In genomic region chr5:134456503-134456962, GRCm38 (mm10) we compare ENCODE assay signal across 8 mouse cellular contexts. TPM values are rescaled to one million over a fixed set of nuclear protein-coding genes. Genes with fewer than 3 reads are reported as not detected.
DNase-seq lines count a peak whose midpoint lies in the region; ATAC-seq lines count a peak whose summit lies in the region.

TSS of gene Gtf2ird1 (minus strand) at chr5:134456716.

- H3K9me3 ChIP-seq in hindbrain, embryonic 14.5 days (ENCODE audit: control insufficient read depth, low read length): 0 out of 2 replicates have a peak, but pooled peaks cover 4% of the 10 kb centered on the region

- H3K9ac ChIP-seq in hindbrain, embryonic 14.5 days: peak within 1 kb of the TSS; percentile 81

- no peaks in the 10 kb centered on the region for H3K27me3 ChIP-seq in hindbrain, embryonic 14.5 days (ENCODE audit: control insufficient read depth, insufficient read depth, low read length)

- peak; percentile 88 for ATAC-seq in hindbrain, embryonic 14.5 days (ENCODE audit: low FRiP score)

- H3K4me3 ChIP-seq in hindbrain, embryonic 14.5 days (replicated peaks; ENCODE audit: low read length): peak within 1 kb of the TSS; percentile 72

- DNase-seq in R1 (ENCODE audit: low read depth, low spot score): peak; percentile 72
- DNase-seq in cerebellum, postnatal 14 days: peak; percentile 84 to 88
- DNase-seq in gastrocnemius, adult 18-20 months (ENCODE audit: low spot score): peak; percentile 80
- peak; percentile 75 for DNase-seq in hindbrain, embryonic 14.5 days (ENCODE audit: low spot score)
- DNase-seq in layer of hippocampus, postnatal 25 days (ENCODE audit: extremely low spot score in 1 of 2, low spot score in 1 of 2): peak; percentile 59 to 60
- DNase-seq in lung, postnatal 10 days: peak; percentile 88
- DNase-seq in retina, embryonic 14.5 days (ENCODE audit: low spot score): peak; percentile 79
- DNase-seq in urinary bladder, postnatal 25 days (ENCODE audit: low spot score): peak; percentile 72

- peaks cover 15% of the 10 kb centered on the region; the same call in 1 of the 2 replicates for H3K4me1 ChIP-seq in hindbrain, embryonic 14.5 days (replicated peaks; ENCODE audit: control insufficient read depth, insufficient read depth, low read length)

- WGBS in hindbrain, embryonic 14.5 days: 2% methylated on average over 44 of the region's 44 CpGs

- peak within 1 kb of the TSS; percentile 69 for H3K4me2 ChIP-seq in hindbrain, embryonic 14.5 days (replicated peaks)

- H3K36me3 ChIP-seq in hindbrain, embryonic 14.5 days (replicated peaks; ENCODE audit: control insufficient read depth, insufficient read depth): 0 out of 2 replicates have a peak, but pooled peaks cover under 1% of the 10 kb centered on the region

- peak within 1 kb of the TSS; percentile 95 for H3K27ac ChIP-seq in hindbrain, embryonic 14.5 days

RNA-seq across cellular contexts. Expression of gene Gtf2ird1, which starts in this region (rescaled TPM):
- 10 to 100 TPM; 10.9 to 19.9 TPM for total RNA-seq in gastrocnemius, adult 18-20 months (2021)
- polyA plus RNA-seq in hindbrain, embryonic 14.5 days (2014; fragmentation: Nextera tagmentation; extraction: Ambion mirVana): 57.1 and 57.3 TPM in 2 replicates
- 10 to 100 TPM; 23.1 to 29.9 TPM for total RNA-seq in layer of hippocampus, postnatal 25 days (2021)

Comparison
In these comparisons a context has a peak if more than half of its experiments do, and no peak if none do; other contexts are left out.
1. Peak in every context shown above with its lines: DNase-seq, ATAC-seq, H3K4me3 ChIP-seq and H3K27ac ChIP-seq.